Mouse (Mus musculus) CH12.LX (cell line): ENCODE measurements around the gene Hdac4. TPM values are rescaled to one million over a fixed set of nuclear protein-coding genes. Genes with fewer than 3 reads are reported as not detected.

Source experiments
- DNase-seq: peaks from one replicate; pipeline ENCODE4 v3.0.0-alpha.2; 2013; ENCODE audit errors: extremely low read depth
- H3K27ac ChIP-seq: 2 replicates; pipeline ENCODE4 v1.5.1; 2012; ENCODE audit warnings: low read depth, mild to moderate bottlenecking, control low read depth, moderate library complexity; ENCODE audit not compliant: insufficient read depth
- H3K27me3 ChIP-seq: replicated peaks from 2 replicates; pipeline ENCODE3; 2012; ENCODE audit warnings: inconsistent platforms
- H3K36me3 ChIP-seq, 2 experiments: replicated peaks in 1 of 2; 2 replicates each; pipeline versions ENCODE3 to v1.6.1; 2012; ENCODE audit warnings: inconsistent platforms in 1 of 2, low read length in 1 of 2, mild to moderate bottlenecking in 1 of 2, mixed read lengths in 1 of 2, moderate library complexity in 1 of 2; ENCODE audit not compliant: control insufficient read depth in 1 of 2, insufficient read depth in 1 of 2
- H3K4me1 ChIP-seq, 2 experiments: 2 replicates each; pipeline ENCODE4 v1.6.1; 2012; ENCODE audit warnings: inconsistent platforms in 1 of 2, moderate library complexity in 1 of 2; ENCODE audit not compliant: insufficient read depth in 2 of 2, control insufficient read depth in 1 of 2
- H3K4me2 ChIP-seq: 2 replicates; pipeline ENCODE4 v1.6.1; 2012; ENCODE audit warnings: low read depth, mild to moderate bottlenecking, control low read depth; ENCODE audit not compliant: poor library complexity, insufficient read depth, severe bottlenecking
- H3K4me3 ChIP-seq, 3 experiments: fragments of 150-350 bp in 1 of 3; sonication (generic) in 1 of 3; replicated peaks in 1 of 3; 2 replicates each; pipeline versions ENCODE3 to v1.5.1; 2011 to 2012; ENCODE audit warnings: low read depth in 2 of 3, low read length in 2 of 3, mild to moderate bottlenecking in 2 of 3, moderate library complexity in 2 of 3, control low read depth in 1 of 3, improper control_type of control experiment in 1 of 3, inconsistent platforms in 1 of 3, mixed read lengths in 1 of 3; ENCODE audit not compliant: poor library complexity in 1 of 3
- H3K79me2 ChIP-seq: replicated peaks from 2 replicates; pipeline ENCODE4 v1.6.1; 2012; ENCODE audit warnings: mild to moderate bottlenecking, moderate library complexity; ENCODE audit not compliant: control insufficient read depth, poor library complexity, insufficient read depth, severe bottlenecking; ENCODE audit errors: extremely low read depth
- H3K9ac ChIP-seq: 2 replicates; pipeline ENCODE4 v1.6.1; 2012; ENCODE audit warnings: low read depth, mild to moderate bottlenecking, control low read depth, moderate library complexity; ENCODE audit not compliant: insufficient read depth
- H3K9me3 ChIP-seq: replicated peaks from 2 replicates; pipeline ENCODE3; 2012; ENCODE audit warnings: low read length, inconsistent platforms, mixed read lengths
- BHLHE40 ChIP-seq: IDR thresholded peaks from 2 replicates; pipeline ENCODE4 v1.6.1; 2011; ENCODE audit warnings: mild to moderate bottlenecking, low read depth, low read length, improper control_type of control experiment
- CHD1 ChIP-seq: IDR thresholded peaks from 2 replicates; pipeline ENCODE4 v1.6.1; 2012; ENCODE audit warnings: low read depth, low read length, improper control_type of control experiment, inconsistent platforms
- CHD2 ChIP-seq: IDR thresholded peaks from 2 replicates; pipeline ENCODE4 v1.6.1; 2011; ENCODE audit warnings: low read length, improper control_type of control experiment
- CTCF ChIP-seq, 2 experiments: IDR thresholded peaks in 1 of 2; conservative IDR thresholded peaks in 1 of 2; 2 replicates each; pipeline ENCODE4 v1.5.1; 2011 to 2012; ENCODE audit warnings: low read depth in 2 of 2, low read length in 2 of 2, improper control_type of control experiment in 1 of 2, inconsistent platforms in 1 of 2, mild to moderate bottlenecking in 1 of 2, moderate library complexity in 1 of 2
- ELF1 ChIP-seq: IDR thresholded peaks from 2 replicates; pipeline ENCODE4 v1.6.1; 2014; ENCODE audit warnings: low read depth, mild to moderate bottlenecking, inconsistent platforms, low read length, improper control_type of control experiment
- EP300 ChIP-seq: IDR thresholded peaks from 2 replicates; pipeline ENCODE4 v1.6.1; 2011; ENCODE audit warnings: low read length, improper control_type of control experiment
- ETS1 ChIP-seq: conservative IDR thresholded peaks from 2 replicates; pipeline ENCODE4 v1.6.1; 2012; ENCODE audit warnings: low read depth, mild to moderate bottlenecking, inconsistent platforms, low read length, improper control_type of control experiment, moderate library complexity
- GABPA ChIP-seq: IDR thresholded peaks from 2 replicates; pipeline ENCODE4 v1.6.1; 2012; ENCODE audit warnings: low read depth, low read length, improper control_type of control experiment, inconsistent platforms; ENCODE audit not compliant: insufficient replicate concordance
- HCFC1 ChIP-seq: IDR thresholded peaks from 2 replicates; pipeline ENCODE4 v1.6.1; 2012; ENCODE audit warnings: low read depth, mild to moderate bottlenecking, inconsistent platforms, low read length, improper control_type of control experiment
- IRF4 ChIP-seq: IDR thresholded peaks from 2 replicates; pipeline ENCODE4 v1.6.1; 2014; ENCODE audit warnings: low read depth, mild to moderate bottlenecking, inconsistent platforms, low read length, improper control_type of control experiment
- JUN ChIP-seq: IDR thresholded peaks from 2 replicates; pipeline ENCODE4 v1.6.1; 2011; ENCODE audit warnings: low read depth, mild to moderate bottlenecking, low read length, improper control_type of control experiment, moderate library complexity; ENCODE audit not compliant: insufficient read depth
- JUND ChIP-seq: conservative IDR thresholded peaks from 2 replicates; pipeline ENCODE4 v1.6.1; 2011; ENCODE audit warnings: low read depth, low read length, improper control_type of control experiment
- MAFK ChIP-seq: IDR thresholded peaks from 2 replicates; pipeline ENCODE4 v1.6.1; 2011; ENCODE audit warnings: low read length, improper control_type of control experiment; ENCODE audit not compliant: insufficient replicate concordance
- MAX ChIP-seq: IDR thresholded peaks from 2 replicates; pipeline ENCODE4 v1.6.1; 2011; ENCODE audit warnings: low read length, improper control_type of control experiment
- MAZ ChIP-seq: IDR thresholded peaks from 2 replicates; pipeline ENCODE4 v1.6.1; 2012; ENCODE audit warnings: low read depth, mild to moderate bottlenecking, inconsistent platforms, low read length, improper control_type of control experiment, moderate library complexity
- MYC ChIP-seq: IDR thresholded peaks from 2 replicates; pipeline ENCODE4 v1.6.1; 2011; ENCODE audit warnings: low read depth, mild to moderate bottlenecking, improper control_type of control experiment, low read length
- NELFE ChIP-seq: IDR thresholded peaks from 2 replicates; pipeline ENCODE4 v1.6.1; 2011; ENCODE audit warnings: low read depth, low read length, improper control_type of control experiment
- NRF1 ChIP-seq: IDR thresholded peaks from 2 replicates; pipeline ENCODE4 v1.6.1; 2014; ENCODE audit warnings: low read depth, mild to moderate bottlenecking, inconsistent platforms, low read length, improper control_type of control experiment, moderate library complexity
- PAX5 ChIP-seq: IDR thresholded peaks from 2 replicates; pipeline ENCODE4 v1.6.1; 2012; ENCODE audit warnings: low read length, inconsistent platforms, mixed read lengths
- POLR2A ChIP-seq: IDR thresholded peaks from 2 replicates; pipeline ENCODE4 v1.6.1; 2011; ENCODE audit warnings: low read depth, mild to moderate bottlenecking, improper control_type of control experiment, low read length
- POLR2AphosphoS2 ChIP-seq: IDR thresholded peaks from 2 replicates; pipeline ENCODE4 v1.6.1; 2011; ENCODE audit warnings: low read depth, low read length, improper control_type of control experiment
- SIN3A ChIP-seq: IDR thresholded peaks from 2 replicates; pipeline ENCODE4 v1.6.1; 2012; ENCODE audit warnings: low read length, improper control_type of control experiment, inconsistent platforms
- SMC3 ChIP-seq: IDR thresholded peaks from 2 replicates; pipeline ENCODE4 v1.6.1; 2011; ENCODE audit warnings: low read depth, low read length, improper control_type of control experiment
- TBP ChIP-seq: conservative IDR thresholded peaks from 2 replicates; pipeline ENCODE4 v1.6.1; 2011; ENCODE audit warnings: low read depth, low read length, improper control_type of control experiment
- USF1 ChIP-seq: IDR thresholded peaks from 2 replicates; pipeline ENCODE4 v1.6.1; 2014; ENCODE audit warnings: low read depth, mild to moderate bottlenecking, inconsistent platforms, low read length, improper control_type of control experiment
- USF2 ChIP-seq: conservative IDR thresholded peaks from 2 replicates; pipeline ENCODE4 v1.6.1; 2011; ENCODE audit warnings: low read depth, low read length, improper control_type of control experiment
- ZC3H11A ChIP-seq: IDR thresholded peaks from 2 replicates; pipeline ENCODE4 v1.6.1; 2012; ENCODE audit warnings: low read depth, mild to moderate bottlenecking, inconsistent platforms, low read length, improper control_type of control experiment
- ZMIZ1 ChIP-seq: IDR thresholded peaks from 2 replicates; pipeline ENCODE4 v1.6.1; 2012; ENCODE audit warnings: low read depth, mild to moderate bottlenecking, inconsistent platforms, low read length, improper control_type of control experiment
- ZNF384 ChIP-seq: IDR thresholded peaks from 2 replicates; pipeline ENCODE4 v1.6.1; 2012; ENCODE audit warnings: low read depth, low read length, improper control_type of control experiment, inconsistent platforms
- dilution Hi-C: fragments of 300-500 bp; cut with MboI; formaldehyde crosslinking; loops from 2 replicates; pipeline ENCODE4 v1.14.3; 2020; ENCODE audit warnings: low sequenced_read_pairs; ENCODE audit not compliant: extremely low pct_unique_long_range_greater_than_20kb, extremely low pct_ligation_motif_present
- in situ Hi-C: fragments of 300-500 bp; cut with MboI; formaldehyde crosslinking; loops from 3 replicates; pipeline ENCODE4 v1.14.3; 2019; ENCODE audit warnings: low sequenced_read_pairs, low pct_ligation_motif_present, low pct_unique_long_range_greater_than_20kb, mixed read lengths
- polyA plus RNA-seq: library from polyadenylated mRNA; unstranded; fragments of >175 nt; gene quantifications from 2 replicates; pipeline ENCODE4 v1.2.1, GENCODE M21; 2012; ENCODE audit warnings: low read depth; ENCODE audit not compliant: insufficient read length
- total RNA-seq, 2 experiments: library from RNA; depleted of rRNA; stranded (reverse); fragments of 300-350 nt in 1 of 2; fragments of >200 nt in 1 of 2; gene quantifications; 2 replicates each; pipeline ENCODE4 v1.2.3; 2012 to 2014

Gene Hdac4
- total and polyA plus RNA-seq, 3 experiments, result 2.4 to 6.3 (median 4.3) TPM

DNA sequence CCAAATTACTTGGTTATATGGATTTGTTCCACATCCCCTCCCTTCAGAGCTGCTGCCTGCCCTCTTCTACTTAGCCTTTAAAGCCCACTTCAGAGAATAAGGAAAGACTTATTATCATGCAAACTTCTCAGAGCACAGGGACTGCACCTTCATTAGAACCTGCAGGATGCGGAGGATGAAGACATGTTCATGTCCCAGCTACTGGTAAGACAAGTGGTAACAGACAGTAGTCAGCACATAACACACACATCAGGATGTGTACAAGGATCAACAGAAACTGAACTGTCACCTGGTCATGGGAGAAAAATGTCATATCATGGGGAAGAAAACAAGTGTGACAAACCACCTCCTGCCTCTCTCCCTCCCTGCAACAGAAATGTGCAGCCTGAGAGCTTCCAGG lies 31.6 kb downstream of the Hdac4 start:
- no peaks in the 10 kb centered on the region for H3K27me3 ChIP-seq
- dilution Hi-C loops, result no loop called here

GRCm38 (mm10) chr1:92159804-92160203 lies 35.7 kb downstream of the Hdac4 start:
- Histone ChIP-seq H3K79me2 (no peaks in the 10 kb centered on the region), H3K36me3 (peaks cover 4 to 13% of the 10 kb centered on the region in 2 experiments), H3K4me2 (no peak overlapping the region), H3K9ac (no peak overlapping the region), H3K27me3 (no peaks in the 10 kb centered on the region), H3K27ac (no peak overlapping the region), H3K4me1 (peaks cover 0 to 16% of the 10 kb centered on the region in 2 experiments; a peak in 2 of 4 replicates), H3K4me3 (no peak overlapping the region), H3K9me3 (no peaks in the 10 kb centered on the region)
- in situ Hi-C loops, result no loop called here
- TF ChIP-seq MAZ, result no peak
- no peak for TF ChIP-seq MYC
- TF ChIP-seq SIN3A, result no peak
- TF ChIP-seq JUND, result no peak
- no peak for TF ChIP-seq PAX5
- TF ChIP-seq CHD1, result no peak
- no peak for TF ChIP-seq TBP
- TF ChIP-seq ETS1, result no peak
- TF ChIP-seq BHLHE40, result no peak
- no peak for TF ChIP-seq ELF1
- TF ChIP-seq IRF4, result no peak
- TF ChIP-seq CTCF (conservative IDR thresholded peaks at IDR 0.05 in 1 of 2, IDR thresholded peaks at IDR 0.05 in 1 of 2; ENCODE audit: low read depth in 2 of 2, low read length in 2 of 2), result no peak
- no peak for TF ChIP-seq NELFE
- no peak for TF ChIP-seq CHD2
- no peak for TF ChIP-seq ZMIZ1
- TF ChIP-seq POLR2AphosphoS2, result no peak
- TF ChIP-seq USF2, result no peak
- TF ChIP-seq ZNF384, result no peak
- no peak for TF ChIP-seq NRF1
- no peak for TF ChIP-seq JUN
- dilution Hi-C loops, result no loop called here
- no peak for DNase-seq

More for the DNA sequence above, 31.6 kb downstream of the Hdac4 start:
- DNase-seq, result no peak
- Histone ChIP-seq H3K4me2 (no peak overlapping the region), H3K27ac (no peak overlapping the region), H3K9ac (no peak overlapping the region), H3K79me2 (no peaks in the 10 kb centered on the region), H3K4me3 (no peak overlapping the region), H3K4me1 (peaks cover 0 to 14% of the 10 kb centered on the region in 2 experiments; a peak in 2 of 4 replicates), H3K36me3 (peaks cover 4 to 11% of the 10 kb centered on the region in 2 experiments), H3K9me3 (no peaks in the 10 kb centered on the region)
- TF ChIP-seq CHD1 (no peak), CTCF (conservative IDR thresholded peaks at IDR 0.05 in 1 of 2, IDR thresholded peaks at IDR 0.05 in 1 of 2; ENCODE audit: low read depth in 2 of 2, low read length in 2 of 2) (no peak), TBP (no peak), HCFC1 (no peak), MAZ (no peak), PAX5 (no peak), MAFK (no peak), POLR2A (no peak), JUND (no peak), ZC3H11A (no peak), USF1 (no peak), ZNF384 (no peak), MYC (no peak), GABPA (no peak), EP300 (no peak), SMC3 (no peak), MAX (no peak)
- in situ Hi-C loops, result no loop called here
